Mouse (Mus musculus): ENCODE measurements at regions not wholly inside any gene's neighbourhood (a gene's known extent, or its start where the extent isn't known, plus 50 kb on each side); places are given as distances from the start of the nearest gene placed in this dataset.

- no peak for DNase-seq (ENCODE audit: low spot score in 2 of 2)
Measured at GRCm38 (mm10) chr1:176683146-176683545, 130.7 kb downstream of the Cep170 start.

GRCm38 (mm10) chr1:176681971-176682370 lies 131.9 kb downstream of the Cep170 start:
- no peak for DNase-seq (ENCODE audit: low spot score in 2 of 2)

DNA sequence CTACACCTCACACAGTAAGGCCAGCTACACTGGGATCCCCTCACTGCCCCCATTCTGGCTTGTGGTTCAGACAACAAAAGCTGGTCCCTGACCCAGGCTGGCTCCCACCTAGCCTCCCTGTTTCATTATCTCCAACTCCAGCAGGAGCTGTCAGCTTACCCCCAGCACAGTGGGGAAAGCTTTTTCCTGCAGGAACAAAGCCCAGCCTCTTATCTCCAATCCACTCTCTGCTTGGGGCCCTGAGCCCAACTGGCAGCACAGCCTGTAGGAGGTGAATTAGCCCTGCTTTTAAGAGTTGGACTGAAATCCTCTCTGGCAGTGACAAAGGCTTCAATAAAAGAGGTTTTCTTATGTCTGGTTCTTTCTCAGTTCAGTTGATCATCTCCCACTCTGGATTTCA lies 138.7 kb downstream of the Cep170 start:
- no peak for DNase-seq (ENCODE audit: low spot score in 2 of 2)

- no peak for DNase-seq (ENCODE audit: low spot score in 2 of 2)
Measured at GRCm38 (mm10) chr1:176671081-176671480, 142.8 kb downstream of the Cep170 start.

- no peak for DNase-seq (ENCODE audit: low spot score in 2 of 2)
Measured at GRCm38 (mm10) chr1:176667552-176668306, 146.1 kb downstream of the Cep170 start.

DNA sequence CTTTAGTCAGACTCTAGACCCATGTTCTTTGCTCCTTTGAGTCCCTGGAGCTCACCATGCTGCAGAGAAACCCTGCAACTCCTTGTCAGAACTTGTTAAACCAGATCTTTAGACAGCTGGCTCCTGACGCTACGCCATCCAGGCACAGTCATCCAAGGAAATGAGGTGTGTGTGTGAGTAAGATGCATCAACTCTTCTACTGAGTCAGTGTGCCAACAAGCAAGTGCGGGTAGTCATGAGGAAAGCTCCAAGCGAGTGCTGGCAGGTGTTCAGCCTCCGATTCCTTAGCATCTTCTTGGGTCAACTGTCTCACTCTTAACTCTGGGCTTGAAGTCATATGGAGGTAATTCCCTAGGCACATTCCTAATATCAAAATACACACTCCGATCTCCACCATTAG lies 153.6 kb downstream of the Cep170 start:
- DNase-seq (ENCODE audit: low spot score in 2 of 2) = no peak

DNA sequence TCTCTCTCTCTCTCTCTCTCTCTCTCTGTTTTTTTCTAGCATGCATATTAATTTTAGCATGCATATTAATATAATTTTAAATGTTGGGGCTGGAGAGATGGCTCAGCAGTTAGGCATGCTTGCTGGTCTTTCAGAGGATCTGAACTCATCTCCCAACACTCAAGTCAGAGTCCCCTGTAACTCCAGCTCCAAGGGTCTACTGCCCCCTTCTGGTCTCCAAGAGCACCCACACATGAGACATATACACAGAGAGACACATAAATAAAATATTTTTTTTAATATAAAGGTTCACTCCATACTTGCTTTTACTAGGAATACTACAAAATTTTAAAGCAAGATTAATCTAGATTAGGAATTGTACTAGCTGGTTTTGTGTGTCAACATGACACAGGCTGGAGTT lies 155.2 kb downstream of the Cep170 start:
- no peak for DNase-seq (ENCODE audit: low spot score in 2 of 2)

DNA sequence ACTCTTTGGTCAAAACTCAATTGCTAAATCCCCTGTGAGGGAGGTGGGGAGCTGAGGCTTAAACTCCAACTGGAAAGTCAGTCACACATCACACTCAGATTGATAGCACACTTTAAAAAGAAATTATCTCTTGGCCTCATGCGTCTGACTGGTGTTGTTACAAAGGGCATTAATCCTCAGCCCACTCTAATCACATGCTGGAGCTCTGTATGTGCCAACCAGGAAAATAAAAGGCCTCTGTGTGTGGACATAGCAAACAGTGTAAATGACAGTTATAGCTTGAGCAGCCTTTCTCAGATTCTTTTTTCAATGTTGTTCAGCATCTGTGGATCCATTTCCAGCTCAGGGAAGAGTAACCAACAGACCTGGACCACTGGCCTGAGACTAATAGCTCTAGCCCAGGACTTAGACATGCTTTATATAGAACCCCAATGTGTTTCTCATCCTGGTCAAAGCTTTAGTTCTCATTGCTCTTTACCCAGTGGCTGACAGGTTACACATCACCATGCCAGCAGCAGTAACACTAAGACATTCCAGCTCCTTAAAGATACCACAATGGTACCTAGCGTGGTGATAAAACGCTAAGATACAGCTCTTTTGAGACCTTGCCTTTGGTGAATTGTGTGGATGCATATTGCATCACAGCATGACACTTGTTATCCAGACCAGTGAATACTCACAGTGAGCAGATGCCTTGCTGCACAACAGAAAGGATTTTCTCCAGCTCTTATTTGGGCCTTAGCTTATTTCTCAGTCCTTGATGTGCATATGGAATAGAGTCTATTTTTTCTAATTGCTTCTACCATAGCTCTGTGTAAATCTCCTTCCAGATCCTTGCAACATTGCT lies 158.2 kb downstream of the Cep170 start:
- no peak for DNase-seq (ENCODE audit: low spot score in 2 of 2)

- no peak for DNase-seq (ENCODE audit: low spot score in 2 of 2)
Measured at GRCm38 (mm10) chr1:176644248-176644647, 169.6 kb downstream of the Cep170 start.

- no peak for DNase-seq (ENCODE audit: low spot score in 2 of 2)
Measured at GRCm38 (mm10) chr1:176623171-176623570, 190.7 kb downstream of the Cep170 start.

DNA sequence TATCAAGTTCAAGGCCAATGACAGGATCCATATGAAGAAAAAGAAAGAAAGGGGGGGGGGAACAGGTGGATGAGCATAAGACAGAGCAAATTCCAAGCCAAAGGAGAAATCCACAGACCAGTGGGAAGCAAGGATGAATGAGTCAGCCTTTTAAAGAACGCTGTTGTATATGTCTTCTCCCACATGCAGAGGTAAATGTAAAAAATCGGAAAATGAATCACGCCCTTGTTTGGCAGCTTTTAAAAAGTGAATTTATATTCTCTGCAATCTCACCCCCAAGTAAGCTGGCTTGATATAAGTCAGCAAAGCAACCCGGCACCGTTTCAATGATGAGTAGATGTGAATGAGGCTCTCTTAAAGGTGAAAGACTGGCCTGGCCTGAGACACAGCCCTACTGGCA lies 191.7 kb downstream of the Cep170 start:
- DNase-seq (ENCODE audit: low spot score in 2 of 2) = peak in 1 of 2 experiments; percentile 15

- no peak for DNase-seq (ENCODE audit: low spot score in 2 of 2)
Measured at GRCm38 (mm10) chr1:176621285-176621684, 192.6 kb downstream of the Cep170 start.

DNA sequence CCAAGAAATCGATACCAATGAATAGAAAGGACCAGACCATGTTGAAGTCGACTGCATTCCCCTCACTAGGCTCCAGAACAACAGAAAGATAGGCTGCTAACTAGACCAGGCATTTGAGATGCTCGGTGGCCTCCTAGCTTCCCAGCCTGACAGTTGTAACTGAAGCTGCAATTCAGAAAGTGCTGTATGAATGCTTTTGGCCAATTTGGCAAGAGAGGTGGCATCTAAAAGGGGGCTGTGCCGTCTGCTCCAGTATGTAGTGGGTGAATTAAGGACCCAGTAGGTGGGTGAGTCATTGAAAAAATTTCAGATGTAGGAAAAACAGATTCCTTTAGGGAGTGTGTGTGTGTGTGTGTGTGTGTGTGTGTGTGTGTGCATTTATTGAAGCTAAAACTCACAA lies 195.0 kb downstream of the Cep170 start:
- peak in 1 of 2 experiments; percentile 39 for DNase-seq (ENCODE audit: low spot score in 2 of 2)

- DNase-seq (ENCODE audit: low spot score in 2 of 2) = no peak
Measured at GRCm38 (mm10) chr1:176615673-176616072, 198.2 kb downstream of the Cep170 start.

DNA sequence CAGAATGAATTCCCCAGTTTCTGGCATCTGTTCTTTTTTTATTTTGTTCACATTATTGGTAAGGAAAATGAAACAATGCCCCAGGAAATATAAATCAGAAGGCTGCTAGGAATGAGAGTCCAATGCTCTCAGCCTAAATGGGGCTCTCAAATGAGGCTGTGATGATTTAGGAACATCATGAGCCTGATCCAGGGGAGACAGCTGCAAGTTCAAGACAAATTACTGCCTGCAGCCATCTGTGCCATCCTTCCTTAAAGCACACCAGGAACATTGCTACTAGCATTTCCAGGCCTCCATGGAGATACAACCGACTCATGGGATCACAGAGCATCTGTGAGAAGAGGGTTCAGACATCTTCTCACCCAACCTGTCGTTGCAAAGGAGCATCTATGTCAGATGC lies 219.6 kb downstream of the Cep170 start:
- peak in 1 of 2 experiments; percentile 3 for DNase-seq (ENCODE audit: low spot score in 2 of 2)

- DNase-seq (ENCODE audit: low spot score in 2 of 2) = no peak
Measured at GRCm38 (mm10) chr1:176588144-176588543, 225.7 kb downstream of the Cep170 start.

DNA sequence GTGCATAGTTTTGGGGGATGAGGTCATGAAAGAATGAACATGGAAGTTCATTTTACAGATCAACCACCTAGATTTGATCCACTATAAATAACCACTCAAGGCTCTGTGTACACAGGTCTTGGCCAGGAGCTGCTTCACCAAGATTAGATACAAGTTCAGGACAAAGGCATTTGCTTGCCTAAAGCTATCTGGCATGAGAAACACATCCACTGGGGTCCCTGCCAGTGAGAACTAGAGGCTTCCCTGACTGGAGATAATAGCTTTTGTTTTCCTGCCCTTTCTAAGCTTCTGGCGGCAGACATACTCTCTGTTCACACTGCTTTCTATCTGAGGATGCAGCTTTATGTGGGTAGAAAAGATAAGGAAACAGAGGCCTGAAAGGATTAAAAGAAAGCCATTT lies 240.2 kb downstream of the Cep170 start:
- no peak for DNase-seq (ENCODE audit: low spot score in 2 of 2)

DNA sequence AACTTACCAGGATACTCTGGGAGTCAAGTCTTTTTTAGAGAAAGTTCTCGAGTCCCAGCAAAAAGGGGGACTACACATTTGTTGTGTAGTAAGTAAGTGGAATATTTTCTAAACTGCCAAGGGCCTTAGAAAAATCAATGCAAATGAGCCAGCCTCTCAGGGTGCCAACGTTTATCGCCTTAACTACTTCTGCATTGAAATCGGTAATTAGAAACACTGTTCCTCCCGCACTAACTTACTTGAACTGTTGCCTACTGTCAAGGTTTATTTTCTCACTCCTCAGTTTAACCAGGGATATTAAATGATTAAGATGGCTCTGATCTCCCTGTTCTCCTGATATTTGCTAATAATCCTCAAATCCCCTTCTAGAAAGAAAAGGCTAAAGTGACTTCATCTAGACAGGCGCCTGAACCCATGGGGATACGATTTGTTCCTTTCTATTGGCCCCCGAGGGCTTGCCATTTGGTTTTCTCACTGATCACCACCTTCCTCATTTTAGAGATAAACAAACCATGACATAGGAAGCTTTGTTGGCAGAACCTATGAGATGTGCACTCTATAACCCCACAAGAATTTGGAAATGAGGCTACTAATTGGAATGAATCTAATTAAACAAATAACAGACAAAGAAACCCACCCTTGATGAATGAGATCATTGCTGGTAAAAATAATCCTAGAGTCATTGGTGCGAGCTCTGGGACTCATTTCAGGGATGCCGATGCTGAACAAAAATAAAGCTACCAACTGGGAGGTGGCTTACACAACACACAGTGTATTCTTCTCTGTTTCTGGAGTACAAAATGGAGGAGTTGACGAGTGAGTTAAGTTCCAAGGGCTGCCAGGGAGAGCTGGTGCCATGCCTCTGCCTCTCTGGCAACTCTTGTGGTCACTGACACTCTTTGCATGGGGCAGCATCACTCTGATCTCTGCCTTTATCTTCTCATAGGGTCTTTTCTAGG lies 255.1 kb downstream of the Cep170 start:
- no peak for DNase-seq (ENCODE audit: low spot score in 2 of 2)

GRCm38 (mm10) chr1:176534417-176534816 lies 259.3 kb upstream of the Pld5 start:
- DNase-seq (ENCODE audit: low spot score in 2 of 2) = peak in 1 of 2 experiments; percentile 9

DNA sequence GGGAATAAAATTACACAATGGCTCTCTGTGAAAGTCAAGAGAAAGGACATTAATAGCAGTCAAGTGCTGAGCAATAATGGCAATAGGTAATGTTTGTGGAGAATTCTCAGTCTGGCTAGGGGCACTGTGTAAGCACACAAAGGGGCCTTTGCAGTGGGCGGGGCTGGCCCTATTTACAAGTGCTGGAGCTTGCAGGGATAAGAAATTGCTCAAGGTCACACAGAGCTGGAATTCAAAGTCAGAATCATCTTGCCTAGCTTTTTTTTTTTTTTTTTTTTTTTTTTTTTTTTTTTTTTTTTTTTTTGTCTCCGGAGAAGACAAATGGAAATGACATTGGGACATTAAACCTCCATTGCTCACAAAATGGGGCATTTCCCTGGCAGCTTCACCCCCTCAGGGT lies 253.9 kb upstream of the Pld5 start:
- DNase-seq (ENCODE audit: low spot score in 2 of 2) = no peak

DNA sequence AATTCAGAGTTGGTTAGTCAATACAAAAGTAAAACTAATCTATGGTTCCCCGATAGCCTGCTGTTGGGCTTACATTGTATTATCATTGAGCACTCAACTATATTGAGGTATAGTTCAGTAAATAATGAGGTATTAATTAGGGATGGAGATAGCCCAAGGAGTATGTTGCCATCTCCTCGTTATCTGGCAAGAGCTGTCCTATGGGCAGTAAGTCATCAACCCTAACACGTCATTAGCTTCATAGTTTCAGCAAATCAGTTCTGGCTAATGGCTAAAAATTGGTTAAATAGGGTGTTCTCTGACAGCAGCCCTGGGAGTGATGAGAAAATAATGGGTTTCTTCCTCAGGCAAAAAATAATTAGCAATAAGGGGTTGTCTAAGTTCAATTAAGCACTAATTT lies 236.4 kb upstream of the Pld5 start:
- no peak for DNase-seq (ENCODE audit: low spot score in 2 of 2)

- no peak for DNase-seq (ENCODE audit: low spot score in 2 of 2)
Measured at GRCm38 (mm10) chr1:176505441-176505840, 230.3 kb upstream of the Pld5 start.
